Comparison of ENCODE assay signal across 23 mouse cellular contexts in the genomic region with DNA sequence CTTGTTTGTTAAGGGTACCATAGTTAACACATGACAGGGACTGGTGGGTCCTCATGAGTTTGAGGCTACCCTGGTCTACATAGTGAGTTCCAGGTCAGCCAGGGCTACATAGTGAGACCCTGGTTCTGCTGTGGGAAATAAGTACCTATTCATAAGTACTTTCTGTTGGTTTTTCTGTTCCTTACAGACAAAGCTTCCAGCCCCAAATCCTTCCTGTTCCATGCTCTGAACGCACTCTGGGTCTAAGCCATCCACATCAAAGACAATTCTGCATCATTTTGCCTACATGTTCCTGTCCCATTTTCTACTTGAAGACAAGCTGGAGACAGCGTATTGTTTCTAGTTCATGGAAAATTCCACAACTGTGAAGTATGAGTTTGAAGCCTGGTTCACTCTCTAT.
"Had no signal": no experiment of that assay in that cellular context is flagged by ENCODE, and none has a peak within 500 bp of the region (broad histone marks: within the 10 kb centered on the region; RNA-seq: fewer than 3 reads in every experiment).

No protein-coding gene starts in this region.

- H3K9me3 ChIP-seq: heart, embryonic 10.5 days; heart, embryonic 12.5 days; hindbrain, embryonic 13.5 days; hindbrain, embryonic 15.5 days; kidney, embryonic 15.5 days; limb, embryonic 13.5 days; limb, embryonic 15.5 days had no signal

- H3K9ac ChIP-seq: forebrain, postnatal 0 days; heart, embryonic 12.5 days; hindbrain, embryonic 13.5 days; hindbrain, embryonic 15.5 days; kidney, embryonic 15.5 days; limb, embryonic 13.5 days; limb, embryonic 15.5 days had no signal

- H3K27me3 ChIP-seq: hindbrain, embryonic 15.5 days; kidney, embryonic 15.5 days; limb, embryonic 13.5 days; limb, embryonic 15.5 days had no signal

- H3K4me3 ChIP-seq: heart, embryonic 10.5 days; heart, embryonic 12.5 days; hindbrain, embryonic 13.5 days; hindbrain, embryonic 15.5 days; kidney, embryonic 15.5 days; limb, embryonic 13.5 days; limb, embryonic 15.5 days had no signal

- ATAC-seq: forebrain, postnatal 0 days; hindbrain, postnatal 0 days; intestine, embryonic 16.5 days had no signal

- H3K27ac ChIP-seq: heart, embryonic 10.5 days; hindbrain, embryonic 13.5 days; hindbrain, embryonic 15.5 days; hindbrain, postnatal 0 days; kidney, embryonic 15.5 days; kidney, postnatal 0 days; limb, embryonic 13.5 days had no signal

- H3K4me2 ChIP-seq: heart, embryonic 12.5 days; hindbrain, embryonic 13.5 days; hindbrain, embryonic 15.5 days; kidney, embryonic 15.5 days; limb, embryonic 13.5 days; limb, embryonic 15.5 days had no signal

- H3K36me3 ChIP-seq: heart, embryonic 10.5 days; heart, embryonic 12.5 days; hindbrain, embryonic 13.5 days; hindbrain, embryonic 15.5 days; kidney, embryonic 15.5 days; limb, embryonic 13.5 days; limb, embryonic 15.5 days had no signal

- DNase-seq: forebrain, postnatal 0 days; gastrocnemius, postnatal 10 days; gastrocnemius, postnatal 36 days; heart, adult 18-20 months; heart, postnatal 10 days; kidney, adult 11 months; kidney, adult 2 months; kidney, adult 9 months; kidney, postnatal 14 days; kidney, postnatal 36 days; layer of hippocampus, adult 9-11 months; layer of hippocampus, postnatal 36 days; left cerebral cortex, postnatal 4 days had no signal
